Mouse (Mus musculus) cortical plate, adult 2 months (tissue): ENCODE measurements at regions not wholly inside any gene's neighbourhood (a gene's known extent, or its start where the extent isn't known, plus 50 kb on each side); places are given as distances from the start of the nearest gene placed in this dataset.

Source experiments
- CTCF ChIP-seq: fragments of 200-500 bp; IDR thresholded peaks from 2 replicates; pipeline ENCODE4 v1.5.1; 2011; ENCODE audit warnings: mild to moderate bottlenecking, control low read depth, low read length; ENCODE audit not compliant: insufficient read depth; ENCODE audit errors: extremely low read depth
- POLR2A ChIP-seq: fragments of 200-500 bp; IDR thresholded peaks from 2 replicates; pipeline ENCODE4 v1.6.1; 2011; ENCODE audit warnings: mild to moderate bottlenecking, low read length, control low read depth; ENCODE audit not compliant: insufficient read depth; ENCODE audit errors: extremely low read depth

DNA sequence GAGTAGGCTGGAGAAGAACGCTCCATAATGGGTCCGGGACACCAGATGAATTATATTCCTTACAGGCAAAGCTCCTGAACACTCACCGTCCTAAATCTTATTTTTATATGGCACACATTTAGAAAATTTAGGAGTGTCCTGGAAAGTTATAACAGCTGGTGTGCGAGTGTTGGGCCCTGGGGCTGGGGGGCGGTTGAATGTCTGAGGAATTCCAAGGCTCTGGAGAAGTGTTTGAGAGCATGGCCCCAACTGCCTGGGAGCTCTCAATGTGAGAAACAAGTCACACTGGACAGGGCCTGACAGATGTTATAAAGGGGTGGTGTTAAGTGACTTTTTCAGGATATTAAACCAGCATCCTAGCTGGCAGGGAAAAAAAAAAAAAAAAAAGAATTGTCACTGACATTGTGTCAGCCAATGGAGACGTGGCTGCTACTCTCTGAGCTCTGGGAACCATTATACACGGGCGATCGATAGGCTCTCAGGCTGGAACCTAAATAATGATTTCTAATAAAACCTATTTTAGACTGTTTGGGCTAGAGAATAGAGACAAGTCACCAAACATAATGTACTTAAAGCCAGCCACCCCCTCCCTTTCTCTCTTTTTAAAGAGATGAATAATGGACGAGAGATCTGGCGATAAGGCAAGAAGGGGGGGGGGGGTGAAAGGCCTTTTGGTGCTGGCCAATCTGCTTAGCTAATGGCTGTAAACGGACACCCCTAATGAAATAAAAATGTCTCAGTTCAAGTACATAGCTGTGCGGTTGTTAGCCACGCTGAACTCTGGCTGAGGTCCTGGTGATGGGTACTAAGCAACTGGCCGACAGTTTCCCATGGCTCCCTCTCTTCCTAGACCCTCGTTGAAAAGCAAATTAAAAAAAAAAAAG is 98.6 kb upstream of the Eya4 start:
- TF ChIP-seq CTCF (no peak), POLR2A (no peak)
